Mouse (Mus musculus) brain, embryonic 14.5 days (tissue): ENCODE data around the gene Xylt1.

Experiments used
- CTCF ChIP-seq: fragments of 200-500 bp; IDR thresholded peaks from 2 replicates; pipeline ENCODE4 v1.5.1; 2012; ENCODE audit warnings: inconsistent platforms, mild to moderate bottlenecking, moderate library complexity, borderline replicate concordance; ENCODE audit not compliant: insufficient read depth, insufficient read length; ENCODE audit errors: extremely low read depth
- POLR2A ChIP-seq: fragments of 200-500 bp; IDR thresholded peaks from 2 replicates; pipeline ENCODE4 v1.6.1; 2012; ENCODE audit warnings: mild to moderate bottlenecking, inconsistent platforms, borderline replicate concordance; ENCODE audit not compliant: poor library complexity, insufficient read depth, insufficient read length, severe bottlenecking; ENCODE audit errors: extremely low read depth

DNA sequence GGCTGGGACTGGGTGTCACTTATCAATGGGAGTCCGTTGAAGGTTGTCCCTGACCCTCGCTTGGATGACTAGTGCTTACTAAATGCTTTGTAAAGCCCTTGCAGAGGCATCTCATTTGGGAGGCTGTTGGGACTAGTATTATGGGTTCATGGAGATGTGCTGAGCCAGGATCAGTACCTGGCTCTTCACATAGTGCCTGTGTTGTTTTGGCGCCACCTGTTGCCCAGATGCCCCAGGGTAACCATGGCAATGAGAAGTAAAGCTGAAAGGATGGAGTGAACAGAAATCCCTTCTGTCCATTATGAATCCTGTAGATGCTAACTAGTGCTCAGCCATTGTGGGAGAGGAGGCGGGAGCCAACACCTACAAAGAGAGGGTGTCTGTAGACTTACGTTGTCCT, 249.9 kb downstream of the Xylt1 start:
- TF ChIP-seq CTCF (no peak), POLR2A (no peak)
